7 mouse cellular contexts compared by ENCODE assay signal in genomic region chr7:135768592-135768991, GRCm38 (mm10). TPM values are rescaled to one million over a fixed set of nuclear protein-coding genes. Genes with fewer than 3 reads are reported as not detected.
DNase-seq lines count a peak whose midpoint lies in the region; ATAC-seq lines count a peak whose summit lies in the region.

No protein-coding gene starts in this region.

- peaks cover 16% of the 10 kb centered on the region for H3K4me1 ChIP-seq in forebrain, embryonic 13.5 days
- H3K4me1 ChIP-seq in hindbrain, embryonic 14.5 days (replicated peaks; ENCODE audit: control insufficient read depth, insufficient read depth, low read length): peaks cover 12% of the 10 kb centered on the region

- H3K27ac ChIP-seq in forebrain, embryonic 13.5 days: no peak overlapping the region
- H3K27ac ChIP-seq in hindbrain, embryonic 14.5 days: peak overlapping the region; percentile 67

- peak; percentile 72 for DNase-seq in Muller cell, postnatal 12 days (ENCODE audit: inconsistent ontology term)
- DNase-seq in c-Kit-positive CD71-positive TER-119-negative erythroid progenitor cells, embryonic 14.5 days (ENCODE audit: low read depth): peak; percentile 50
- peak; percentile 88 for DNase-seq in hindbrain, embryonic 14.5 days (ENCODE audit: low spot score)
- peak; percentile 84 to 91 for DNase-seq in left cerebral cortex, adult 18-20 months (ENCODE audit: low spot score in 2 of 2)
- DNase-seq in mesoderm, embryonic 11.5 days (ENCODE audit: low read depth, low spot score): peak; percentile 78
- DNase-seq in spleen, adult 12 weeks (ENCODE audit: low spot score): peak; percentile 53

- ATAC-seq in forebrain, embryonic 13.5 days: peak; percentile 77; the same call in 1 of the 2 replicates
- ATAC-seq in hindbrain, embryonic 14.5 days (ENCODE audit: low FRiP score): 0 out of 2 replicates have a peak, but pooled peaks have one; percentile 60

- H3K9ac ChIP-seq in forebrain, embryonic 13.5 days: no peak overlapping the region
- H3K9ac ChIP-seq in hindbrain, embryonic 14.5 days: no peak overlapping the region

- H3K36me3 ChIP-seq in forebrain, embryonic 13.5 days (ENCODE audit: poor library complexity, severe bottlenecking): no peaks in the 10 kb centered on the region
- H3K36me3 ChIP-seq in hindbrain, embryonic 14.5 days (replicated peaks; ENCODE audit: control insufficient read depth, insufficient read depth): no peaks in the 10 kb centered on the region

- H3K27me3 ChIP-seq in forebrain, embryonic 13.5 days: peaks cover 5% of the 10 kb centered on the region; the same call in 1 of the 2 replicates
- H3K27me3 ChIP-seq in hindbrain, embryonic 14.5 days (ENCODE audit: control insufficient read depth, insufficient read depth, low read length): no peaks in the 10 kb centered on the region

- 2% methylated on average over 3 of the region's 3 CpGs for WGBS in forebrain, embryonic 13.5 days
- WGBS in hindbrain, embryonic 14.5 days: 12% methylated on average over 3 of the region's 3 CpGs

- no peaks in the 10 kb centered on the region for H3K9me3 ChIP-seq in forebrain, embryonic 13.5 days (replicated peaks)
- H3K9me3 ChIP-seq in hindbrain, embryonic 14.5 days (ENCODE audit: control insufficient read depth, low read length): no peaks in the 10 kb centered on the region

- no peak overlapping the region for H3K4me2 ChIP-seq in forebrain, embryonic 13.5 days
- no peak overlapping the region for H3K4me2 ChIP-seq in hindbrain, embryonic 14.5 days (replicated peaks)

- no peak overlapping the region for H3K4me3 ChIP-seq in forebrain, embryonic 13.5 days
- H3K4me3 ChIP-seq in hindbrain, embryonic 14.5 days (replicated peaks; ENCODE audit: low read length): no peak overlapping the region

RNA-seq across cellular contexts. Expression of gene Mki67, which starts 52.4 kb away (rescaled TPM):
- polyA plus RNA-seq in forebrain, embryonic 13.5 days (2015; fragmentation: Nextera tagmentation; extraction: Ambion mirVana): 40.4 and 40.9 TPM in 2 replicates
- polyA plus RNA-seq in hindbrain, embryonic 14.5 days (2014; fragmentation: Nextera tagmentation; extraction: Ambion mirVana): 7.2 and 9.4 TPM in 2 replicates
- under 1 TPM; 0.12 to 0.30 TPM for total RNA-seq in left cerebral cortex, adult 18-20 months (2021)
